Mouse (Mus musculus) midbrain, embryonic 11.5 days (tissue): ENCODE results near the gene Il12rb2. TPM values are rescaled to one million over a fixed set of nuclear protein-coding genes. Genes with fewer than 3 reads are reported as not detected.
A peak's percentile ranks its signal among the peaks of the same experiment; 100 is the strongest.

Experiments
- ATAC-seq: fragments of 200-750 bp; cut with Nextera tagmentation; 2 replicates; pipeline ENCODE4 v1.8.0; 2017; ENCODE audit warnings: moderate TSS enrichment, moderate library complexity; ENCODE audit not compliant: low FRiP score
- DNase-seq: peaks from one replicate; pipeline ENCODE4 v3.0.0; 2015; ENCODE audit warnings: low spot score; ENCODE audit errors: missing footprints
- H3K27ac ChIP-seq: fragments of 300-500 bp; sonication (generic); 2 replicates; pipeline ENCODE4 v1.5.1; 2014; ENCODE audit warnings: low read depth, low read length
- H3K27me3 ChIP-seq: fragments of 300-500 bp; sonication (generic); 2 replicates; pipeline ENCODE4 v1.6.1; 2014; ENCODE audit warnings: mild to moderate bottlenecking, low read length, moderate library complexity, mixed read lengths; ENCODE audit not compliant: control insufficient read depth, insufficient read depth
- H3K36me3 ChIP-seq: fragments of 300-500 bp; sonication (generic); 2 replicates; pipeline ENCODE4 v1.6.1; 2014; ENCODE audit warnings: mild to moderate bottlenecking, low read length, moderate library complexity, mixed read lengths; ENCODE audit not compliant: control insufficient read depth, insufficient read depth
- H3K4me1 ChIP-seq: fragments of 300-500 bp; sonication (generic); 2 replicates; pipeline ENCODE4 v1.6.1; 2014; ENCODE audit warnings: low read length; ENCODE audit not compliant: control insufficient read depth, insufficient read depth
- H3K4me2 ChIP-seq: fragments of 300-500 bp; sonication (generic); 2 replicates; pipeline ENCODE4 v1.6.1; 2014; ENCODE audit warnings: mild to moderate bottlenecking, moderate library complexity
- H3K4me3 ChIP-seq: fragments of 300-500 bp; sonication (generic); 2 replicates; pipeline ENCODE4 v1.5.1; 2014; ENCODE audit warnings: low read depth, low read length
- H3K9ac ChIP-seq: fragments of 300-500 bp; sonication (generic); 2 replicates; pipeline ENCODE4 v1.6.1; 2014; ENCODE audit warnings: low read length
- H3K9me3 ChIP-seq: fragments of 300-500 bp; sonication (generic); 2 replicates; pipeline ENCODE4 v1.6.1; 2016; ENCODE audit warnings: low read length; ENCODE audit not compliant: control insufficient read depth
- WGBS: fragments of 180-500 bp; shearing (Covaris S2); extraction: QIAGEN DNeasy Blood & Tissue Kit; methylation state at CpG from one replicate; pipeline ENCODE4 v1.1.7; 2014; 5-methylcytosine and 5-hydroxymethylcytosine counted together
- polyA plus RNA-seq: library from polyadenylated mRNA; unstranded; fragments of >200 nt; fragmentation: Nextera tagmentation; extraction: Ambion mirVana; gene quantifications from 2 replicates; pipeline ENCODE4 v1.2.1, GENCODE M21; 2014

The Il12rb2 gene
- polyA plus RNA-seq, 1 experiment from 2014 or later: 0.10 TPM

GRCm38 (mm10) chr6:67301230-67301629 is 74.8 kb downstream of the Il12rb2 start:
- H3K36me3 ChIP-seq: no peaks in the 10 kb centered on the region
- ATAC-seq (no peak), DNase-seq (no peak)
- no peaks in the 10 kb centered on the region for H3K9me3 ChIP-seq
- no peak overlapping the region for H3K9ac ChIP-seq
- no peaks in the 10 kb centered on the region for H3K4me1 ChIP-seq
- H3K4me3 ChIP-seq: no peak overlapping the region
- WGBS: 88% methylated on average over 3 of the region's 3 CpGs
- H3K4me2 ChIP-seq: no peak overlapping the region
- no peak overlapping the region for H3K27ac ChIP-seq
- H3K27me3 ChIP-seq: no peaks in the 10 kb centered on the region

- DNase-seq (no peak), ATAC-seq (no peak)
- Histone ChIP-seq H3K9me3 (no peaks in the 10 kb centered on the region), H3K27me3 (no peaks in the 10 kb centered on the region), H3K4me1 (no peaks in the 10 kb centered on the region), H3K4me2 (no peak overlapping the region), H3K27ac (no peak overlapping the region), H3K36me3 (no peaks in the 10 kb centered on the region), H3K9ac (no peak overlapping the region), H3K4me3 (no peak overlapping the region)
- 62% methylated on average over 6 of the region's 6 CpGs for WGBS
Observed at GRCm38 (mm10) chr6:67300710-67301163, 75.3 kb downstream of the Il12rb2 start.

- DNase-seq: no peak
- 78% methylated on average over 4 of the region's 4 CpGs for WGBS
- Histone ChIP-seq H3K27ac (no peak overlapping the region), H3K4me1 (no peaks in the 10 kb centered on the region), H3K9ac (no peak overlapping the region), H3K36me3 (no peaks in the 10 kb centered on the region), H3K27me3 (no peaks in the 10 kb centered on the region), H3K9me3 (no peaks in the 10 kb centered on the region), H3K4me2 (no peak overlapping the region), H3K4me3 (no peak overlapping the region)
- ATAC-seq: no peak
Observed at GRCm38 (mm10) chr6:67300300-67300699, 75.7 kb downstream of the Il12rb2 start.

GRCm38 (mm10) chr6:67298742-67299141 is 77.2 kb downstream of the Il12rb2 start:
- Histone ChIP-seq H3K4me3 (no peak overlapping the region), H3K4me2 (no peak overlapping the region), H3K9ac (no peak overlapping the region), H3K27ac (no peak overlapping the region), H3K9me3 (no peaks in the 10 kb centered on the region), H3K27me3 (no peaks in the 10 kb centered on the region), H3K36me3 (no peaks in the 10 kb centered on the region), H3K4me1 (no peaks in the 10 kb centered on the region)
- no peak for DNase-seq
- 81% methylated on average over 5 of the region's 5 CpGs for WGBS
- ATAC-seq: no peak

GRCm38 (mm10) chr6:67296126-67296525 is 79.9 kb downstream of the Il12rb2 start:
- no peaks in the 10 kb centered on the region for H3K36me3 ChIP-seq
- ATAC-seq: no peak

GRCm38 (mm10) chr6:67292042-67292623 is 83.9 kb downstream of the Il12rb2 start:
- Histone ChIP-seq H3K9me3 (no peaks in the 10 kb centered on the region), H3K4me2 (no peak overlapping the region), H3K27ac (no peak overlapping the region), H3K4me1 (no peaks in the 10 kb centered on the region), H3K27me3 (no peaks in the 10 kb centered on the region), H3K36me3 (no peaks in the 10 kb centered on the region; the same call in 1 of the 2 replicates), H3K4me3 (no peak overlapping the region), H3K9ac (no peak overlapping the region)
- DNase-seq (no peak), ATAC-seq (0 out of 2 replicates have a peak, but pooled peaks have one; percentile 9)
- WGBS: 92% methylated on average over 5 of the region's 5 CpGs

More at GRCm38 (mm10) chr6:67296126-67296525, 79.9 kb downstream of the Il12rb2 start:
- H3K4me1 ChIP-seq: no peaks in the 10 kb centered on the region
- no peaks in the 10 kb centered on the region for H3K27me3 ChIP-seq
- H3K4me2 ChIP-seq: no peak overlapping the region
- no peak overlapping the region for H3K27ac ChIP-seq
- WGBS: 58% methylated on average over 5 of the region's 5 CpGs
- H3K9ac ChIP-seq: no peak overlapping the region
- H3K4me3 ChIP-seq: no peak overlapping the region
- H3K9me3 ChIP-seq: no peaks in the 10 kb centered on the region
- DNase-seq: no peak

GRCm38 (mm10) chr6:67282897-67283296 is 93.1 kb downstream of the Il12rb2 start:
- Histone ChIP-seq H3K27me3 (no peaks in the 10 kb centered on the region), H3K36me3 (peaks cover 2% of the 10 kb centered on the region; the same call in 1 of the 2 replicates), H3K9ac (no peak overlapping the region), H3K4me3 (no peak overlapping the region), H3K9me3 (no peaks in the 10 kb centered on the region), H3K27ac (no peak overlapping the region), H3K4me2 (no peak overlapping the region), H3K4me1 (no peaks in the 10 kb centered on the region)
- DNase-seq: no peak
- ATAC-seq: no peak
- WGBS: 91% methylated on average over 1 of the region's 1 CpGs

- Histone ChIP-seq H3K4me1 (no peaks in the 10 kb centered on the region), H3K9me3 (no peaks in the 10 kb centered on the region), H3K4me2 (no peak overlapping the region), H3K4me3 (no peak overlapping the region), H3K27me3 (no peaks in the 10 kb centered on the region), H3K36me3 (peaks cover 2% of the 10 kb centered on the region; the same call in 1 of the 2 replicates), H3K9ac (no peak overlapping the region), H3K27ac (no peak overlapping the region)
- WGBS: 89% methylated on average over 9 of the region's 9 CpGs
- ATAC-seq (no peak), DNase-seq (no peak)
Observed at GRCm38 (mm10) chr6:67281614-67282197, 94.3 kb downstream of the Il12rb2 start.

GRCm38 (mm10) chr6:67277944-67278343 is 98.0 kb downstream of the Il12rb2 start:
- H3K27ac ChIP-seq: no peak overlapping the region
- no peaks in the 10 kb centered on the region for H3K27me3 ChIP-seq
- DNase-seq: no peak
- H3K9me3 ChIP-seq: no peaks in the 10 kb centered on the region
- H3K9ac ChIP-seq: no peak overlapping the region
- H3K4me2 ChIP-seq: no peak overlapping the region
- no peak for ATAC-seq
- H3K36me3 ChIP-seq: peaks cover 5% of the 10 kb centered on the region; the same call in 1 of the 2 replicates
- no peaks in the 10 kb centered on the region for H3K4me1 ChIP-seq
- WGBS: 91% methylated on average over 5 of the region's 5 CpGs
- no peak overlapping the region for H3K4me3 ChIP-seq
